Mouse (Mus musculus): ENCODE measurements around the gene Phf14.

- no peak for TF ChIP-seq CTCF (IDR thresholded peaks at IDR 0.05; ENCODE audit: low read depth, low read length)
- TF ChIP-seq POLR2A (IDR thresholded peaks at IDR 0.05; ENCODE audit: borderline replicate concordance, low read depth, low read length): no peak
Observed at GRCm38 (mm10) chr6:12116926-12117818, 209.6 kb downstream of the Phf14 start.

Measured in bone marrow macrophage, adult 2 months (primary cell).